Mouse (Mus musculus) midbrain, embryonic 16.5 days (tissue): ENCODE measurements around the gene Arhgap42. TPM values are rescaled to one million over a fixed set of nuclear protein-coding genes. Genes with fewer than 3 reads are reported as not detected.

Source experiments
- ATAC-seq: fragments of 200-750 bp; cut with Nextera tagmentation; 2 replicates; pipeline ENCODE4 v1.8.0; 2017; ENCODE audit warnings: moderate TSS enrichment
- H3K27ac ChIP-seq: fragments of 300-500 bp; sonication (generic); 2 replicates; pipeline ENCODE4 v1.5.1; 2014; ENCODE audit warnings: mild to moderate bottlenecking, low read length, mixed read lengths
- H3K27me3 ChIP-seq: fragments of 300-500 bp; sonication (generic); 2 replicates; pipeline ENCODE4 v1.6.1; 2014; ENCODE audit warnings: low read depth, low read length, mixed read lengths; ENCODE audit not compliant: control insufficient read depth, insufficient read depth
- H3K36me3 ChIP-seq: fragments of 300-500 bp; sonication (generic); 2 replicates; pipeline ENCODE4 v1.6.1; 2014; ENCODE audit warnings: mild to moderate bottlenecking, low read length, moderate library complexity, mixed read lengths; ENCODE audit not compliant: control insufficient read depth, insufficient read depth
- H3K4me1 ChIP-seq: fragments of 300-500 bp; sonication (generic); 2 replicates; pipeline ENCODE4 v1.6.1; 2014; ENCODE audit warnings: mild to moderate bottlenecking, low read length, mixed read lengths; ENCODE audit not compliant: control insufficient read depth, insufficient read depth
- H3K4me2 ChIP-seq: fragments of 300-500 bp; sonication (generic); 2 replicates; pipeline ENCODE4 v1.6.1; 2014; ENCODE audit warnings: mild to moderate bottlenecking, low read length, mixed read lengths
- H3K4me3 ChIP-seq: fragments of 300-500 bp; sonication (generic); 2 replicates; pipeline ENCODE4 v1.5.1; 2014; ENCODE audit warnings: low read depth, mild to moderate bottlenecking, low read length, moderate library complexity, mixed read lengths
- H3K9ac ChIP-seq: fragments of 300-500 bp; sonication (generic); 2 replicates; pipeline ENCODE4 v1.6.1; 2014; ENCODE audit warnings: low read depth, low read length, mixed read lengths
- H3K9me3 ChIP-seq: fragments of 300-500 bp; sonication (generic); replicated peaks from 2 replicates; pipeline ENCODE4 v1.6.1; 2014; ENCODE audit warnings: mild to moderate bottlenecking, low read length, mixed read lengths; ENCODE audit not compliant: control insufficient read depth, poor library complexity, severe bottlenecking
- WGBS: fragments of 180-500 bp; shearing (Covaris S2); extraction: QIAGEN DNeasy Blood & Tissue Kit; methylation state at CpG from one replicate; pipeline ENCODE4 v1.1.7; 2014; 5-methylcytosine and 5-hydroxymethylcytosine counted together
- polyA plus RNA-seq: library from polyadenylated mRNA; unstranded; fragments of >200 nt; fragmentation: Nextera tagmentation; extraction: Ambion mirVana; gene quantifications from 2 replicates; pipeline ENCODE4 v1.2.1, GENCODE M21; 2015

The Arhgap42 gene
- polyA plus RNA-seq, 1 experiment from 2014 or later = 14.7 TPM

DNA sequence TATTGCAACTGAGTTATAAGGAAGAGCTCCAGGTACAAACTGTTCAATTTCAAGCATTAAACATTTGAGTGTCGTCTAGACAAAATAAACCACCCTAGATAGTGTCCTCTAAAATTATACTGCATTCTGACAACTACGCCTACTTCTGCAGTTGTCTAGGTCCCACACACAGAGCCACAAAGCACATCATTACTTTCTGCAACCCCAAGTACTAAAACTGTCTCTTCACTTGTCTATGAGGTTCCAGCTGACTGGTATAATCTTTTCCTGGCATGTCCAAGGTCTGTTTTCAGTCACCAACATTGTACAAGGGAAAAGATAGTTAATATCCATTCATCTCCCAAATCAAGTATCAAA is 136.8 kb downstream of the Arhgap42 start:
- no peaks in the 10 kb centered on the region for H3K27me3 ChIP-seq
- H3K27ac ChIP-seq = no peak overlapping the region
- 92% methylated on average over 2 of the region's 2 CpGs for WGBS
- ATAC-seq = no peak
- H3K9me3 ChIP-seq = no peaks in the 10 kb centered on the region
- H3K9ac ChIP-seq = no peak overlapping the region
- no peaks in the 10 kb centered on the region for H3K36me3 ChIP-seq
- H3K4me1 ChIP-seq = no peaks in the 10 kb centered on the region
- no peak overlapping the region for H3K4me2 ChIP-seq
- H3K4me3 ChIP-seq = no peak overlapping the region

DNA sequence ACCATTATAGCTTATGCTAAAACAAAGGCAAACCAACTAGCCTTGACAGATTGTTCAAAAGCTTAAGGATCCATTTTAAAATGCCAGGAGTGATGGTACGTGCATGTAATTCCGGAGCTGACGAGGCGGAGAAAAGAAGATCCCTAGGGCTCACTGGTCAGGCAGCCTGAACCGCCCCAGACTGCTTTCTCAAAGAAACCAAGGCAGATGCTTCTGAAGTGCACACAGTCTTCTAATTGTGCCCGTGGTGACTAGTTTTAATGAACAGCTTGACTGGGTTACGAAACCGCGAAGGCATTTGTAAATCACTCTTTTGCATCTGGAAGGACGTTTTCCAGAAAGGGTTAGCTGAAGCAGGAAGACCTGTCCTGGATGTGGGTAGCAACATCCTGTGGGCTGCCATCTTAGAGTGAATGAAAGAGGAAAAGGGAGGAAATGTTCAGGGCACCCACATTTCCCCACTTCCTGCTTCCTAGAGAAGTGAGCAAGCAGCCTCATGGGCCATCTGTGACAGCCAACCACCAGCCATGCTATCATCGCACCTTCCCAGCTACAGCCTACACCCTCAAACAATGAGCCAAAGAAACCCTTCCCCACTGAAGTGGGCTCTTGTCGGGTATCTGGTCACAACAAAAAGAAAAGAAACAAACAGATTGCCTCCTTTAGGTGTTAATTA is 137.3 kb downstream of the Arhgap42 start:
- WGBS = 69% methylated on average over 12 of the region's 12 CpGs
- H3K4me3 ChIP-seq = no peak overlapping the region
- H3K9ac ChIP-seq = no peak overlapping the region
- no peak for ATAC-seq
- H3K36me3 ChIP-seq = no peaks in the 10 kb centered on the region
- H3K4me2 ChIP-seq = no peak overlapping the region
- no peak overlapping the region for H3K27ac ChIP-seq
- H3K9me3 ChIP-seq = no peaks in the 10 kb centered on the region
- H3K4me1 ChIP-seq = no peaks in the 10 kb centered on the region
- no peaks in the 10 kb centered on the region for H3K27me3 ChIP-seq

DNA sequence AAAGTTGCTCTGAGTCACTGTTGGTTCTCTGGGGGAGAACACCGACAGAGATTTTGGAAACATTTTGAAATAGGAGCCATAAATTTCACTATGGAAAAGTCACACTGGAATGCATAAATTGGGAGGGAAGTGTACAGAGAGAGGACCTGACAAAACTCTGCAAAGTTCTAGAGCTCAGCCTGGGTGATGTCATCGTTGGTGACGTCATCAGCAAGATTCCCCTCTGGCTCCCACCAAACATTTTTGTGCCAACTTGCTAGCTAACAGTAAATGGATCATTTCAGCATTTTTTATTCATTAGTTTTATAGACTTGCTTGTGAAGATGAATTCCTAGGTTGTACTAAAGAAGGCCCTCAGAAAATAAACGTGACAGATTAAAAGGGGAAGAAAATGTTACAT is 137.8 kb downstream of the Arhgap42 start:
- Histone ChIP-seq H3K4me1 (no peaks in the 10 kb centered on the region), H3K4me2 (no peak overlapping the region), H3K9me3 (no peaks in the 10 kb centered on the region), H3K4me3 (no peak overlapping the region), H3K9ac (no peak overlapping the region), H3K36me3 (no peaks in the 10 kb centered on the region), H3K27me3 (no peaks in the 10 kb centered on the region), H3K27ac (no peak overlapping the region)
- 89% methylated on average over 4 of the region's 4 CpGs for WGBS
- no peak for ATAC-seq

DNA sequence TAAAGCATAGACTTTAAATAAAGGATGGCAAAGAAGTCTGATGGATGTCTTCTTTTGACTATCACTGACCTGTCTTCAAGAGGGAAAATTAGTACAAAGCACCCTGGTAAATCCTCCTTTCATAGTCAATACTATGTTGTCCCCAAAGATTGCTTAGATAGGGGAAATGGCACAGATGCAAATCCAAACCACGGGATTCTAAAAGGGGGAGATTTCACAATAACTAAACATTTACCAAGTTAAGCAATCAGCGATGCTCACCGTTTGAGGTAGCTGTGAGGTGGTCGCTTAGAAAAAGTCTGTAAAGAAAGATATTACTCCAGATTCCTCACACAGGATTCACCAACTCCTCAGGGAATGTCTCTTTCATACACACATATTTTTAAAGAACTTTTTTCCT is 141.1 kb downstream of the Arhgap42 start:
- H3K9ac ChIP-seq = no peak overlapping the region
- no peak overlapping the region for H3K4me2 ChIP-seq
- H3K4me1 ChIP-seq = no peaks in the 10 kb centered on the region
- no peaks in the 10 kb centered on the region for H3K9me3 ChIP-seq
- H3K27me3 ChIP-seq = no peaks in the 10 kb centered on the region
- H3K27ac ChIP-seq = no peak overlapping the region
- ATAC-seq = no peak
- H3K36me3 ChIP-seq = no peaks in the 10 kb centered on the region
- no peak overlapping the region for H3K4me3 ChIP-seq
- 97% methylated on average over 4 of the region's 4 CpGs for WGBS

DNA sequence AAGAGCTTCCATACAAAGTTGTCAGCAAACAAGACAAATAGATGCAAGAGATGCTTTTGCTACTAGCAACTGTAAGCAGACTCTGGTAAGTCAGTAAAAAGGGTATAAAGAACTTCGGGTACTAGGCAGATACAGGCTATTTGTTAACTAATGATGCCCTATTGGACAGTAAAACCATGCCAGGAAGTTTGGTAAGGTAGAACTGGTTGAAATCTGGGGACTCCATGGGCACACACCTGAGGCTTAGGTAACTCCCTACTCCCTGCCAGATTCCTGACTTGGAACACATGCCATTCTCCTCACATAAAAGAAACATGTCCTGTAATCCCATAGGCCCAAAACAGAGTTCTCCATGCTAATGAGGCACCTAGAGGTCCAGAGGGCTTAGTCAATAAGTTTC is 142.1 kb downstream of the Arhgap42 start:
- no peak overlapping the region for H3K27ac ChIP-seq
- no peak overlapping the region for H3K4me2 ChIP-seq
- H3K36me3 ChIP-seq = no peaks in the 10 kb centered on the region
- 90% methylated on average over 1 of the region's 1 CpGs for WGBS
- no peak for ATAC-seq
- H3K9me3 ChIP-seq = no peaks in the 10 kb centered on the region
- no peak overlapping the region for H3K4me3 ChIP-seq
- H3K4me1 ChIP-seq = no peaks in the 10 kb centered on the region
- no peak overlapping the region for H3K9ac ChIP-seq
- no peaks in the 10 kb centered on the region for H3K27me3 ChIP-seq

DNA sequence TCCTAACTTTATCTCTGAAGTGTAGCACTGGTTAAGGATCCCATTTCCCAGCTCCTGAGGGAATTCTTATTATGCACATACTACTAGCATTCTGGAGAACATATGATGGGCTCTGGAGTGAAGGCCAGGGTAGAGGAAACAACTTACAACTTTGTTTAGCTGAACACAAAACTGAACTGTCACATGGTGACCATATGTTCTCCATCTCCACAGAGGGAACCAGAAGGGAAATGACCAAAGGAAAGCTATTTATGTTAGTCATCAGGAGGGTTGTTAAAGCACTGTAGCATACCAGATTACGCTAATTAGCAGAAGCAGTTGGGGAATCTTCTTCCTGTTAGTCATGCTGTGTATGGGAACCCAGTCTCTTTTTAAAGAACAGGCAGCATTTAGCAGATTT is 145.8 kb downstream of the Arhgap42 start:
- H3K4me3 ChIP-seq = no peak overlapping the region
- H3K4me2 ChIP-seq = no peak overlapping the region
- H3K27me3 ChIP-seq = no peaks in the 10 kb centered on the region
- H3K9me3 ChIP-seq = no peaks in the 10 kb centered on the region
- 85% methylated on average over 1 of the region's 1 CpGs for WGBS
- no peak overlapping the region for H3K9ac ChIP-seq
- no peaks in the 10 kb centered on the region for H3K4me1 ChIP-seq
- no peaks in the 10 kb centered on the region for H3K36me3 ChIP-seq
- no peak for ATAC-seq
- H3K27ac ChIP-seq = no peak overlapping the region

DNA sequence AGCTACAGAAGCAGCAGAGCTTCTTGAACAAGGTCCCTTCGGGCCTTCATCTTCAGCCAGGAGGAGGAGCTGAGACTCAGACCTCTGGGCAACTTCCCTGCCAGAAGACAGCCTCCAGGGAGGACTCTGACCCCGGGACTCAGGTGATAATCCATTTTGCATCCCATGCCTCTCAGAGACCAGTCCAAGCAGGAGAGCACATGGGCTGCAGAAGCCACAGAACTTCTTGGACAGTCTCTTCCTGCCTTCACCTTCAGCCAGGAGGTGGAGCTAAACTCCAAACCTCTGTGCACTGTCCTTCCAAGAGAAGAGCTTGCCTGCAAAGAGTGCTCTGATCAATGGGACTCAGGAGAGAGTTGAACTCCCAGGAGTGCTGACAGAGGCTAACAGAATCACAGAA is 155.5 kb downstream of the Arhgap42 start:
- H3K4me1 ChIP-seq = no peaks in the 10 kb centered on the region
- no peak for ATAC-seq
- H3K9me3 ChIP-seq = no peaks in the 10 kb centered on the region
- no peak overlapping the region for H3K9ac ChIP-seq
- H3K4me3 ChIP-seq = no peak overlapping the region
- WGBS = 85% methylated on average over 2 of the region's 2 CpGs
- no peak overlapping the region for H3K4me2 ChIP-seq
- H3K27ac ChIP-seq = no peak overlapping the region
- H3K27me3 ChIP-seq = no peaks in the 10 kb centered on the region
- H3K36me3 ChIP-seq = no peaks in the 10 kb centered on the region

DNA sequence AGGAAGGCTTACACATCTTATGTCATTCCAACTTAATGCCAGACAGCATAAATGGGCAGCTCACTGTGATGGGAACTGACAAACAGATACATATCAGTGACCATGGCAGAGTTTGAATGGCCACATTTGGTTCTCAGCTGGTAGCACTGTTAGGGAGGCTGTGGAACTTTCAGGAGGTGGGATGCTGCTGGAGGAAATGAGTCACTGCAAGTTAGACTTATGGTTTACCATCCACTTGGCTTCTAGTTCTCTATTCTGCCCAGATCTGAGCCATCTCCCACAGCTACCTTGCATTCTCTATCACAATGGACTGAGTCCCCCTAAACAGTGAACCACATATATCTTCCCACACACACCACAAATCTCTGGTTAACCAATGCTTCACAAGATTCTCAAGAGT is 186.0 kb downstream of the Arhgap42 start:
- ATAC-seq = no peak
- no peak overlapping the region for H3K4me3 ChIP-seq

DNA sequence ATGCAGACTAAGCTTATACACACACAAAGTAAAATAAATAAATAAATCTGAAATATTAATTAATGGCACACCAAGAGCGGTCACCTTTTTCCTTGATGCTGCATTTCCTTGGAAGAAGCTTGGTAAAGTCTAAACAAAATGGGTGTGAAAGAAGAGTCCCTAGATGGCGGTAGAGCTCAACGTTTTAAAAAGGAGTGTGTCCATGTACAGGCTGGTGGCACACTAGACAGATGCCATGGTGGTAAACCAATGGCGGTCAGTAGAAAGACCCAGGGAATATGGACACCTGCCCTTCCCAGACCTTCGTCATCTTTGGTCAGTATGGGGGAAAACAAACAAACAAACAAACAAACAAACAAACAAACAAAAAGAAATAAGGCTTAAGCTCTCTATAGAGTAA is 187.7 kb downstream of the Arhgap42 start:
- Histone ChIP-seq H3K9ac (no peak overlapping the region), H3K27ac (no peak overlapping the region), H3K4me3 (no peak overlapping the region), H3K27me3 (no peaks in the 10 kb centered on the region), H3K9me3 (no peaks in the 10 kb centered on the region), H3K4me2 (no peak overlapping the region), H3K4me1 (no peaks in the 10 kb centered on the region), H3K36me3 (no peaks in the 10 kb centered on the region)
- WGBS = 49% methylated on average over 5 of the region's 5 CpGs
- peak; percentile 67 for ATAC-seq

More for the DNA sequence above, 186.0 kb downstream of the Arhgap42 start:
- no peaks in the 10 kb centered on the region for H3K27me3 ChIP-seq
- no peak overlapping the region for H3K27ac ChIP-seq
- H3K4me1 ChIP-seq = no peaks in the 10 kb centered on the region
- H3K9me3 ChIP-seq = no peaks in the 10 kb centered on the region
- no peak overlapping the region for H3K9ac ChIP-seq
- H3K4me2 ChIP-seq = no peak overlapping the region
- H3K36me3 ChIP-seq = no peaks in the 10 kb centered on the region
